Mouse (Mus musculus) erythroblast, embryonic 14.5 days (primary cell): ENCODE data around the gene Neurod2.

Experiments used
- GATA1 ChIP-seq: IDR thresholded peaks from 2 replicates; pipeline ENCODE4 v1.6.1; 2012; ENCODE audit warnings: low read length, inconsistent platforms, mixed read lengths
- TAL1 ChIP-seq: IDR thresholded peaks from 3 replicates; pipeline ENCODE4 v1.6.1; 2012; ENCODE audit warnings: low read length, inconsistent platforms, mixed read lengths

DNA sequence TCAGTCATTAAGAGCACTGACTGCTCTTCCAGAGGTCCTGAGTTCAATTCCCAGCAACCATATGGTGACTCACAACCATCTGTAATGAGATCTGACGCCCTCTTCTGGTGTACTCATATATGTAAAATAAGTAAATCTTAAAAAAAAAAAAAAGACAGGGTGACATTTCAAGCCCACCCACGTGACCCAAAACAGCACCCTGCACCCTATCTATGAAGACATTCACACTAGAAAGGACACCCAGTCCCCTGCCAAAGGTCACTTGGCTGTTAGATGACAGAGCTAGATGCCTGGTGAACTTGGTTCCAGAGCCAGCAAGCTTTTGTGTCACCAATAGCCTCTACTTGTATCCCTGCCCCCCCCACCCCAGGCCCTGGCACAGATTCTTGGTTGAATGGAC is 36.4 kb downstream of the Neurod2 start:
- TF ChIP-seq TAL1 (no peak), GATA1 (no peak)
